Mouse (Mus musculus): ENCODE measurements around the gene Slc8b1. TPM values are rescaled to one million over a fixed set of nuclear protein-coding genes. Genes with fewer than 3 reads are reported as not detected.

The Slc8b1 gene
- total and polyA plus RNA-seq, 2 experiments from 2014 or later, result 1.9 to 2.5 TPM

GRCm38 (mm10) chr5:120468336-120468735 lies 42.6 kb upstream of the Slc8b1 start:
- TF ChIP-seq CTCF (IDR thresholded peaks at IDR 0.05), result no peak
- DNase-seq (ENCODE audit: low spot score) (no peak), ATAC-seq (ENCODE audit: low FRiP score) (no peak)
- Histone ChIP-seq H3K36me3 (ENCODE audit: insufficient read depth, low read length) (no peaks in the 10 kb centered on the region), H3K9ac (replicated peaks; ENCODE audit: low read length, poor library complexity, severe bottlenecking) (no peak overlapping the region), H3K27ac (ENCODE audit: low read depth, low read length) (no peak overlapping the region), H3K9me3 (ENCODE audit: low read length) (no peaks in the 10 kb centered on the region), H3K4me1 (ENCODE audit: insufficient read depth, low read length) (no peaks in the 10 kb centered on the region), H3K27me3 (ENCODE audit: insufficient read depth, low read length) (no peaks in the 10 kb centered on the region), H3K4me2 (ENCODE audit: low read depth, low read length, poor library complexity, severe bottlenecking) (no peak overlapping the region), H3K4me3 (ENCODE audit: low read depth, low read length) (no peak overlapping the region)
- 86% methylated on average over 5 of the region's 5 CpGs for WGBS

GRCm38 (mm10) chr5:120468830-120469229 lies 42.1 kb upstream of the Slc8b1 start:
- no peak for ATAC-seq (ENCODE audit: low FRiP score)
- no peak overlapping the region for H3K4me2 ChIP-seq (ENCODE audit: low read depth, low read length, poor library complexity, severe bottlenecking)
- H3K9ac ChIP-seq (replicated peaks; ENCODE audit: low read length, poor library complexity, severe bottlenecking), result no peak overlapping the region
- no peak for DNase-seq (ENCODE audit: low spot score)
- no peaks in the 10 kb centered on the region for H3K27me3 ChIP-seq (ENCODE audit: insufficient read depth, low read length)
- H3K4me3 ChIP-seq (ENCODE audit: low read depth, low read length), result no peak overlapping the region
- H3K9me3 ChIP-seq (ENCODE audit: low read length), result no peaks in the 10 kb centered on the region
- 94% methylated on average over 6 of the region's 6 CpGs for WGBS
- no peak for TF ChIP-seq CTCF (IDR thresholded peaks at IDR 0.05)
- H3K27ac ChIP-seq (ENCODE audit: low read depth, low read length), result no peak overlapping the region
- H3K4me1 ChIP-seq (ENCODE audit: insufficient read depth, low read length), result no peaks in the 10 kb centered on the region
- H3K36me3 ChIP-seq (ENCODE audit: insufficient read depth, low read length), result no peaks in the 10 kb centered on the region

- no peak overlapping the region for H3K4me3 ChIP-seq (ENCODE audit: low read depth, low read length)
- H3K4me2 ChIP-seq (ENCODE audit: low read depth, low read length, poor library complexity, severe bottlenecking), result no peak overlapping the region
- no peaks in the 10 kb centered on the region for H3K4me1 ChIP-seq (ENCODE audit: insufficient read depth, low read length)
- TF ChIP-seq CTCF (IDR thresholded peaks at IDR 0.05), result no peak
- no peaks in the 10 kb centered on the region for H3K9me3 ChIP-seq (ENCODE audit: low read length)
- WGBS, result 67% methylated on average over 4 of the region's 4 CpGs
- H3K36me3 ChIP-seq (ENCODE audit: insufficient read depth, low read length), result no peaks in the 10 kb centered on the region
- ATAC-seq (ENCODE audit: low FRiP score) (no peak), DNase-seq (ENCODE audit: low spot score) (no peak)
- no peaks in the 10 kb centered on the region for H3K27me3 ChIP-seq (ENCODE audit: insufficient read depth, low read length)
- no peak overlapping the region for H3K9ac ChIP-seq (replicated peaks; ENCODE audit: low read length, poor library complexity, severe bottlenecking)
- H3K27ac ChIP-seq (ENCODE audit: low read depth, low read length), result no peak overlapping the region
These were observed 39.4 kb upstream of the Slc8b1 start for GRCm38 (mm10) chr5:120471538-120471937.

- no peak within 1 kb of the TSS for H3K9ac ChIP-seq (replicated peaks; ENCODE audit: low read length, poor library complexity, severe bottlenecking)
- TF ChIP-seq CTCF (IDR thresholded peaks at IDR 0.05), result no peak
- H3K4me3 ChIP-seq (ENCODE audit: low read depth, low read length), result no peak within 1 kb of the TSS
- no peaks in the 10 kb centered on the region for H3K27me3 ChIP-seq (ENCODE audit: insufficient read depth, low read length)
- no peaks in the 10 kb centered on the region for H3K36me3 ChIP-seq (ENCODE audit: insufficient read depth, low read length)
- no peaks in the 10 kb centered on the region for H3K9me3 ChIP-seq (ENCODE audit: low read length)
- no peak for ATAC-seq (ENCODE audit: low FRiP score)
- WGBS, result 86% methylated on average over 8 of the region's 8 CpGs
- H3K4me1 ChIP-seq (ENCODE audit: insufficient read depth, low read length), result no peaks in the 10 kb centered on the region
- no peak within 1 kb of the TSS for H3K4me2 ChIP-seq (ENCODE audit: low read depth, low read length, poor library complexity, severe bottlenecking)
- DNase-seq (ENCODE audit: low spot score), result no peak
- H3K27ac ChIP-seq (ENCODE audit: low read depth, low read length), result no peak within 1 kb of the TSS
These were observed 38.2 kb upstream of the Slc8b1 start, which contains the start of gene Sdsl for GRCm38 (mm10) chr5:120472770-120473169. Gene Sdsl, minus strand, starts transcription at chr5:120472810.

GRCm38 (mm10) chr5:120473361-120473760 lies 37.6 kb upstream of the Slc8b1 start:
- no peaks in the 10 kb centered on the region for H3K36me3 ChIP-seq (ENCODE audit: insufficient read depth, low read length)
- ATAC-seq (ENCODE audit: low FRiP score) (no peak), DNase-seq (ENCODE audit: low spot score) (no peak)
- no peaks in the 10 kb centered on the region for H3K4me1 ChIP-seq (ENCODE audit: insufficient read depth, low read length)
- no peaks in the 10 kb centered on the region for H3K27me3 ChIP-seq (ENCODE audit: insufficient read depth, low read length)
- TF ChIP-seq CTCF (IDR thresholded peaks at IDR 0.05), result no peak
- no peak overlapping the region for H3K4me3 ChIP-seq (ENCODE audit: low read depth, low read length)
- H3K4me2 ChIP-seq (ENCODE audit: low read depth, low read length, poor library complexity, severe bottlenecking), result no peak overlapping the region
- no peak overlapping the region for H3K9ac ChIP-seq (replicated peaks; ENCODE audit: low read length, poor library complexity, severe bottlenecking)
- H3K27ac ChIP-seq (ENCODE audit: low read depth, low read length), result no peak overlapping the region
- H3K9me3 ChIP-seq (ENCODE audit: low read length), result no peaks in the 10 kb centered on the region
- WGBS, result 98% methylated on average over 2 of the region's 2 CpGs

GRCm38 (mm10) chr5:120475861-120476260 lies 35.1 kb upstream of the Slc8b1 start:
- TF ChIP-seq CTCF (IDR thresholded peaks at IDR 0.05), result no peak
- 50% methylated on average over 8 of the region's 8 CpGs for WGBS
- Histone ChIP-seq H3K9me3 (ENCODE audit: low read length) (no peaks in the 10 kb centered on the region), H3K4me1 (ENCODE audit: insufficient read depth, low read length) (no peaks in the 10 kb centered on the region), H3K27me3 (ENCODE audit: insufficient read depth, low read length) (no peaks in the 10 kb centered on the region), H3K9ac (replicated peaks; ENCODE audit: low read length, poor library complexity, severe bottlenecking) (no peak overlapping the region), H3K36me3 (ENCODE audit: insufficient read depth, low read length) (no peaks in the 10 kb centered on the region), H3K4me2 (ENCODE audit: low read depth, low read length, poor library complexity, severe bottlenecking) (no peak overlapping the region), H3K4me3 (ENCODE audit: low read depth, low read length) (no peak overlapping the region), H3K27ac (ENCODE audit: low read depth, low read length) (no peak overlapping the region)
- no peak for ATAC-seq (ENCODE audit: low FRiP score)
- no peak for DNase-seq (ENCODE audit: low spot score)

Data from midbrain, postnatal 0 days (tissue).